Mouse (Mus musculus): ENCODE results near the gene B3gat3. TPM values are rescaled to one million over a fixed set of nuclear protein-coding genes. Genes with fewer than 3 reads are reported as not detected.
"Not testable (repeated sequence)": the region's sequence is repeated elsewhere in the genome, so short reads cannot be mapped to it uniquely, and the experiment has no call there.

B3gat3 gene
- total RNA-seq, 1 experiment from 2014 or later = 50.2 TPM

- ATAC-seq (replicated peaks; ENCODE audit: insufficient number of reproducible peaks, low FRiP score, low TSS enrichment, poor library complexity, severe bottlenecking) = not testable (repeated sequence)
Observed at GRCm38 (mm10) chr19:8897211-8897864, 22.8 kb upstream of the B3gat3 start.

GRCm38 (mm10) chr19:8897865-8898495, 22.2 kb upstream of the B3gat3 start, which contains the start of gene Ganab:
Ganab (plus strand) TSS chr19:8898071.
- peak; percentile 98 for ATAC-seq (replicated peaks; ENCODE audit: insufficient number of reproducible peaks, low FRiP score, low TSS enrichment, poor library complexity, severe bottlenecking)

- ATAC-seq (replicated peaks; ENCODE audit: insufficient number of reproducible peaks, low FRiP score, low TSS enrichment, poor library complexity, severe bottlenecking) = no peak
Observed at GRCm38 (mm10) chr19:8898576-8898975, 21.6 kb upstream of the B3gat3 start.

- ATAC-seq (replicated peaks; ENCODE audit: insufficient number of reproducible peaks, low FRiP score, low TSS enrichment, poor library complexity, severe bottlenecking) = no peak
Observed at GRCm38 (mm10) chr19:8899079-8899478, 21.1 kb upstream of the B3gat3 start.

- no peak for ATAC-seq (replicated peaks; ENCODE audit: insufficient number of reproducible peaks, low FRiP score, low TSS enrichment, poor library complexity, severe bottlenecking)
Observed at GRCm38 (mm10) chr19:8903412-8903811, 16.8 kb upstream of the B3gat3 start.

- ATAC-seq (replicated peaks; ENCODE audit: insufficient number of reproducible peaks, low FRiP score, low TSS enrichment, poor library complexity, severe bottlenecking) = no peak
Observed at GRCm38 (mm10) chr19:8908531-8908930, 11.6 kb upstream of the B3gat3 start.

GRCm38 (mm10) chr19:8911810-8912209, 8.4 kb upstream of the B3gat3 start:
- no peak for ATAC-seq (replicated peaks; ENCODE audit: insufficient number of reproducible peaks, low FRiP score, low TSS enrichment, poor library complexity, severe bottlenecking)

GRCm38 (mm10) chr19:8914212-8914611, 6.0 kb upstream of the B3gat3 start:
- no peak for ATAC-seq (replicated peaks; ENCODE audit: insufficient number of reproducible peaks, low FRiP score, low TSS enrichment, poor library complexity, severe bottlenecking)

GRCm38 (mm10) chr19:8919000-8919399, 1.2 kb upstream of the B3gat3 start:
- no peak for ATAC-seq (replicated peaks; ENCODE audit: insufficient number of reproducible peaks, low FRiP score, low TSS enrichment, poor library complexity, severe bottlenecking)

GRCm38 (mm10) chr19:8919684-8920072, 496 bp upstream of the B3gat3 start:
- ATAC-seq (replicated peaks; ENCODE audit: insufficient number of reproducible peaks, low FRiP score, low TSS enrichment, poor library complexity, severe bottlenecking) = no peak

GRCm38 (mm10) chr19:8920836-8921291, 690 bp downstream of the B3gat3 start:
- no peak; the same call in 1 of the 2 replicates for ATAC-seq (replicated peaks; ENCODE audit: insufficient number of reproducible peaks, low FRiP score, low TSS enrichment, poor library complexity, severe bottlenecking)

GRCm38 (mm10) chr19:8921741-8922140, 1.6 kb downstream of the B3gat3 start:
- no peak for ATAC-seq (replicated peaks; ENCODE audit: insufficient number of reproducible peaks, low FRiP score, low TSS enrichment, poor library complexity, severe bottlenecking)

- ATAC-seq (replicated peaks; ENCODE audit: insufficient number of reproducible peaks, low FRiP score, low TSS enrichment, poor library complexity, severe bottlenecking) = no peak
Observed at GRCm38 (mm10) chr19:8926766-8927165, 6.6 kb downstream of the B3gat3 start.

GRCm38 (mm10) chr19:8927891-8928525, 7.8 kb downstream of the B3gat3 start:
- no peak for ATAC-seq (replicated peaks; ENCODE audit: insufficient number of reproducible peaks, low FRiP score, low TSS enrichment, poor library complexity, severe bottlenecking)

- ATAC-seq (replicated peaks; ENCODE audit: insufficient number of reproducible peaks, low FRiP score, low TSS enrichment, poor library complexity, severe bottlenecking) = no peak; the same call in 1 of the 2 replicates
Observed at GRCm38 (mm10) chr19:8928689-8929223, 8.6 kb downstream of the B3gat3 start.

- ATAC-seq (replicated peaks; ENCODE audit: insufficient number of reproducible peaks, low FRiP score, low TSS enrichment, poor library complexity, severe bottlenecking) = peak; percentile 89
Observed at GRCm38 (mm10) chr19:8929224-8930088, 9.3 kb downstream of the B3gat3 start, which contains the start of the genes Rom1 and Eml3. Rom1 (minus strand) TSS chr19:8929356. Eml3 (plus strand) TSS chr19:8929552.

- no peak for ATAC-seq (replicated peaks; ENCODE audit: insufficient number of reproducible peaks, low FRiP score, low TSS enrichment, poor library complexity, severe bottlenecking)
Observed at GRCm38 (mm10) chr19:8930117-8930516, 9.9 kb downstream of the B3gat3 start.

GRCm38 (mm10) chr19:8930771-8931170, 10.6 kb downstream of the B3gat3 start:
- ATAC-seq (replicated peaks; ENCODE audit: insufficient number of reproducible peaks, low FRiP score, low TSS enrichment, poor library complexity, severe bottlenecking) = no peak
